Mouse (Mus musculus) intestine, postnatal 0 days (tissue): Measurements from ENCODE around the gene Stap2. TPM values are rescaled to one million over a fixed set of nuclear protein-coding genes. Genes with fewer than 3 reads are reported as not detected.

ENCODE experiments used
- ATAC-seq: fragments of 200-750 bp; cut with Nextera tagmentation; 2 replicates; pipeline ENCODE4 v1.8.0; 2017; ENCODE audit warnings: mild to moderate bottlenecking, moderate TSS enrichment, moderate library complexity
- H3K27ac ChIP-seq: fragments of 300-500 bp; sonication (generic); 2 replicates; pipeline ENCODE4 v1.5.1; 2014; ENCODE audit warnings: mild to moderate bottlenecking, low read depth, low read length, moderate library complexity
- H3K27me3 ChIP-seq: fragments of 300-500 bp; sonication (generic); replicated peaks from 2 replicates; pipeline ENCODE4 v1.6.1; 2014; ENCODE audit warnings: low read length, mixed read lengths; ENCODE audit not compliant: control insufficient read depth, insufficient read depth
- H3K36me3 ChIP-seq: fragments of 300-500 bp; sonication (generic); 2 replicates; pipeline ENCODE4 v1.6.1; 2014; ENCODE audit warnings: mild to moderate bottlenecking, moderate library complexity; ENCODE audit not compliant: control insufficient read depth, insufficient read depth
- H3K4me1 ChIP-seq: fragments of 300-500 bp; sonication (generic); replicated peaks from 2 replicates; pipeline ENCODE4 v1.6.1; 2014; ENCODE audit warnings: antibody characterized with exemption, low read length, mixed read lengths; ENCODE audit not compliant: control insufficient read depth, insufficient read depth
- H3K4me2 ChIP-seq: fragments of 300-500 bp; sonication (generic); replicated peaks from 2 replicates; pipeline ENCODE4 v1.6.1; 2014; ENCODE audit warnings: low read depth, mild to moderate bottlenecking, moderate library complexity
- H3K4me3 ChIP-seq: fragments of 300-500 bp; sonication (generic); 2 replicates; pipeline ENCODE4 v1.5.1; 2014; ENCODE audit warnings: low read depth, low read length
- H3K9ac ChIP-seq: fragments of 300-500 bp; sonication (generic); 2 replicates; pipeline ENCODE4 v1.6.1; 2014; ENCODE audit warnings: mild to moderate bottlenecking, low read depth, low read length
- H3K9me3 ChIP-seq: fragments of 300-500 bp; sonication (generic); 2 replicates; pipeline ENCODE4 v1.6.1; 2016; ENCODE audit warnings: mixed run types; ENCODE audit not compliant: control insufficient read depth
- CTCF ChIP-seq: sonication (generic); IDR thresholded peaks from 2 replicates; pipeline ENCODE4 v1.5.1; 2016; ENCODE audit warnings: low read depth, mild to moderate bottlenecking, control low read depth, antibody characterized with exemption, moderate library complexity
- WGBS: fragments of 180-500 bp; shearing (Covaris S2); extraction: QIAGEN DNeasy Blood & Tissue Kit; methylation state at CpG from one replicate; pipeline ENCODE4 v1.1.7; 2014; 5-methylcytosine and 5-hydroxymethylcytosine counted together
- polyA plus RNA-seq: library from polyadenylated mRNA; unstranded; fragments of >200 nt; fragmentation: Nextera tagmentation; extraction: Ambion mirVana; gene quantifications from 2 replicates; pipeline ENCODE4 v1.2.1, GENCODE M21; 2015

Stap2 gene
- polyA plus RNA-seq, 1 experiment from 2014 or later: 82.8 TPM

DNA sequence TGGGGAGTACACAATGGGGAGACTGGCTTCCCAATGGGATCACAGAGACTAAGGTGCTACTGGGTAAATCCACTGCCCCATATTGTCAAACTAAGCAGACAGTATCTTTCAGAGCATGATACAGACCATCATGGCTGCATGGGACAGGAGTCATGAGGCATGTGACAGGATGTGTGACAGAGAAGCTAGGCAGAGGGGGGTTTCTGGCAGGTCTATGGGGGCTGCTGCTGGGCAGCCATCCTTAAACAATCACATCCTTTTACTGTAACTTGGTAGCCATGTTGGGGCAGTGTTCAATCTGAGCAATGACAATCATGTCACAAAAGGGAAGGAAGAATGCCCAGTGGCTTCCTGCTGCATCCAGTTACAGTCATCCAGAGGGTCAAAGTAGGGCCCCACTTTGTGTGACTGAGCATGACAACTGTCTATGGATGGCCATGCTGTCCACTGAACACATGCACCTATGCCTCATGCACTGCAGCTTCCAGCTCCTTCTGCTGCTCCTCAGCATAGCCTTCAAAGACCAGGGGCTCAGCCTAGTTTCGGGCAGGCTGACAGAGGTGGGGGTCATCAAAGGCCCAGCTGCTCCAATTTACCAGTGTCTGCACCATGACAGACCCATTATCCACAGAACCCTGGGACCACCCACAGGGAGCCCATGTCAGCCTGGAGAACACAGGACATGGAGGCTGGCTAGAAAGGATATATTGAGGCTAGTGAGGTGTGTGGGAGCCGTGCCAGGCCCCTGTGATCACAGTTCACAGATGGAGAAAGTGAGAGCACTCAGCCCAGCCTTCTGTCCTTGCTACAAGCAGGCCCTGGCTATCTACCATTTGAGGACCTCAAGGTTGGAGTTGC lies 17.0 kb upstream of the Stap2 start:
- WGBS: 78% methylated on average over 2 of the region's 2 CpGs
- no peak for ATAC-seq
- no peak overlapping the region for H3K4me2 ChIP-seq

DNA sequence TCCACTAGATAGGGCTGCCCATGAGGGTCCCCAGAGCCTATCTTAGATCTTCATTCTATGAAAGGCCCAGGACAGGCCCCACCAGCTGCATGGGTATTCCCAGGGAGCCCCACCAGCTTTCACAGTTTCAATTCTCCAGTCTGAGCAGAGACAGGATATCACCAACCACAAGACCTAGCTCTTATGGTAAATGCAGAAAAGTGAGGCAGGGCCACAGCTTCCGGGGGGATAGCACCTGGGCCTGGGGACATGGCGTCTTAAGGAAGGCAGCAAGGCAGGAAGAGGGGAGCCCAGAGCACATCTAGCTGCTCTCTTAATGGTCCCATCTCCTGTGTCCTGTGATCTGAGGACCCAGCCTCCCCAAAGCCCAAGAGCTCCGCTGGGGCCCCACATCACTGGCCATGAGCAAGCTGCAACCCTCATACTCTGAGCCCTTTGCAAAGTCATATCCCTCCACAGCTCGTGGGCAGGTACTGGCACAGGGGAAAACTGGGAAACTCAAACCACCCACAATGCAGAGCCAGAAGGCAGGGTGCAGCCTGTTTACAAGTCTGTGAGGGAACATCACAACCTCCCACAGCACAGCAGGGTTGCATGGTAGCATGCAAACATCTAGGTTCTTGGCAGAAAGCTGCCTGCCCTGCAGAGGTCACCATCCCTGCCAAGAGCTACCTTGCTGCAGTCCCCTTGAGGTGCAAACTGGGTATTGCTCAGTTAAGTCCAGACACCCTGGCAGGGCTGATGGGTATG lies 16.0 kb upstream of the Stap2 start:
- no peak for ATAC-seq
- Histone ChIP-seq H3K9ac (no peak overlapping the region), H3K4me2 (no peak overlapping the region), H3K4me1 (no peaks in the 10 kb centered on the region), H3K36me3 (peaks cover 42% of the 10 kb centered on the region), H3K27ac (no peak overlapping the region), H3K27me3 (no peaks in the 10 kb centered on the region), H3K9me3 (no peaks in the 10 kb centered on the region), H3K4me3 (no peak overlapping the region)
- 81% methylated on average over 4 of the region's 4 CpGs for WGBS
- peak; percentile 20; the same call in 1 of the 2 replicates for TF ChIP-seq CTCF

More for the DNA sequence above, 17.0 kb upstream of the Stap2 start:
- Histone ChIP-seq H3K36me3 (peaks cover 32% of the 10 kb centered on the region), H3K27ac (no peak overlapping the region), H3K9me3 (no peaks in the 10 kb centered on the region), H3K4me1 (no peaks in the 10 kb centered on the region), H3K27me3 (no peaks in the 10 kb centered on the region), H3K9ac (no peak overlapping the region), H3K4me3 (no peak overlapping the region)
- TF ChIP-seq CTCF: no peak

DNA sequence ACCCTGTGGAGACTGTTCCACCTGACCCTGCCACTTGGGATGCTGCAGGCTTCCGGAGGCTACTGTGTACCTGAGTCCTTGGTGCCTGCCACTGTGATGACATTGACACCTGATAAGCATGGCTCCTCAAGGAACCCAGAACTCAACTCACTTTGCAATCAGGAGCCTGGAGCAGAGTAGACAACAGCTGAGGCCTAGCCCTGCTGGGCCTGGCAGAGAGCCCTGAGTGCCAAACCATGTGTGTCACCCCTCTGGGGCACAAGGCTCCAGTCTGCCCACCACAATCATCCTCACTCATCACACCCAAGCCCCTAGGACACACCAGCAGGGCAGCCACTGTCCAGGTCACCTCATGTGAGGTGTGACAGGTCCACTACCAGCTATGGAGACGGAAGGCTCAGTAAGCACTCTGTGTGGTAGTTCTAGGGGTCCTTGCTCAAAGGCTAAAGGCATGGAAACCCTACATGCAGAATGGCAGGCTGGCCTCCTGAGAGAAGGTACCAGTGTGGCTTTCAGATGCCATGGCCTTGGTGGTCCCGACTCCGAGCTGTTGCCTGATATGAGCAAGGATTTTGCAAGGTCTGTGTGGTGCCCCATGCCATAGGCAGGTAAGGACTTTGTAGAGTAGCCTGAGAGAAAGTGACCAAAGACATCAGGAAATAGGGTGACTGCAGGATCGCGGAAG lies 15.2 kb upstream of the Stap2 start:
- WGBS: 88% methylated on average over 6 of the region's 6 CpGs
- no peak for ATAC-seq
- peaks cover 50% of the 10 kb centered on the region for H3K36me3 ChIP-seq

DNA sequence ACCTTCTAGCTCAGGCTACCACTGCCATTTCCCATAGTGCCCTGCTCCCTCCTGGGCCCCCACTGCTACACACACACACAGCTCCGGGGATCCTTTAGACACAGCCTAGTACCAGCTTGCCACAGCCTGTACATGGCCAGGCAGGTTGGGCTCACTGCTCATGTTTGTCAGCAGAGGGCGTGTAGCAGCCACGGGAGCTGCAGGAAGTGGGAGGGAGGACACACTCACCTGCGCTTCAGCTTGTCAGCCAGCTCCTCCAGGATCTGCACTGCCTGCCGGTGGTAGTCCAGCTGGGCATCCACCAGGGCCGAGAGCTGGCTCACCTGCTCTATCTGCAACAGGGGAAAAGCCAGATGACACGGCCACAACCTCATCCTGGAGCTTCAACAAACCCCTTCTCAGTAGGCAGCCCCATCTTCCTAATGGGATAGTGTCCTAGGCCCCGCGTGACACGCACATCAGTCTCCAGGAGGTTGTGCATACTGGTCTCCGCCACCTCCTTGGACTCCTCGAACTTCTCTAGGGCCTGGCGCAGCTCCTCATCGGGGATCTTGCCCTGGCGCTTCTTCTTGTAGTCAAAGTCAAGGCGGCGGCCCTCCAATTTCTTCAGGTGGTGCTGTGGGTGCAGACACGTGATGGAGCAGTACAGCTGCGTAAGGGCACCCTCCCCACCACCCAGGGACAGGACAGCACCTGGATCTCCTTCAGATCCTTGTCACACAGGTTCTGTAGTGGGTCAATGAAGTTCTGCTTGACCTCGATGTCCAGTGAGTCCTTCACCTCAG lies 13.2 kb upstream of the Stap2 start:
- Histone ChIP-seq H3K27me3 (no peaks in the 10 kb centered on the region), H3K9me3 (no peaks in the 10 kb centered on the region), H3K27ac (no peak overlapping the region), H3K36me3 (peaks cover 61% of the 10 kb centered on the region), H3K9ac (no peak overlapping the region), H3K4me3 (no peak overlapping the region), H3K4me2 (no peak overlapping the region), H3K4me1 (no peaks in the 10 kb centered on the region)
- 70% methylated on average over 20 of the region's 20 CpGs for WGBS
- peak; percentile 82 for TF ChIP-seq CTCF
- peak; percentile 60 for ATAC-seq

More for the DNA sequence above, 15.2 kb upstream of the Stap2 start:
- TF ChIP-seq CTCF: no peak
- no peak overlapping the region for H3K9ac ChIP-seq
- H3K4me2 ChIP-seq: no peak overlapping the region
- no peak overlapping the region for H3K4me3 ChIP-seq
- H3K4me1 ChIP-seq: no peaks in the 10 kb centered on the region
- no peaks in the 10 kb centered on the region for H3K9me3 ChIP-seq
- no peaks in the 10 kb centered on the region for H3K27me3 ChIP-seq
- no peak overlapping the region for H3K27ac ChIP-seq

DNA sequence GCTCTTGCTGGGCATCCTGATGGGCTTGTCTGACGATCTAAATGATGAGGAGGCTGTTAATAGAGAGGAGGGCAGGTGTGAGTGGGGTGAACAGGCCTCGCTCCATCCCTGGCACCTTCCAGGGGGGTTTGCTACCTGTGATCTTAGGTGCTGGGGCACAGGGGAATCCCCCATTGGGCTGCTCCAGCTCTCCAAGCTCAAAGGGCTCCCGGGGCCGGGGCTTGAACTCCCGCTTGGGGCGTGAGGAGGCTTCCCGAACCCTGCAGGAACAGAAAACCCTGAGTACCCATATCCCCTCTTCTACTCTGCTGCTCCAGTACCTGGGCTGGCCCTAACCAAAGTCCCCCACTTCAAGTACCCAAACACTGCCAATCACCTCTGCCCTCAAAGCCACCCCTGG lies 12.5 kb upstream of the Stap2 start:
- Histone ChIP-seq H3K4me2 (no peak overlapping the region), H3K4me3 (no peak overlapping the region), H3K9me3 (no peaks in the 10 kb centered on the region), H3K9ac (no peak overlapping the region), H3K27ac (no peak overlapping the region), H3K27me3 (no peaks in the 10 kb centered on the region), H3K4me1 (no peaks in the 10 kb centered on the region), H3K36me3 (peaks cover 68% of the 10 kb centered on the region)
- TF ChIP-seq CTCF: no peak
- 89% methylated on average over 7 of the region's 7 CpGs for WGBS
- ATAC-seq: no peak
